Mouse (Mus musculus) left cerebral cortex, adult 8-10 months (tissue): ENCODE measurements around the gene Pcsk4. TPM values are rescaled to one million over a fixed set of nuclear protein-coding genes. Genes with fewer than 3 reads are reported as not detected.

Source experiments
- DNase-seq, 2 experiments: peaks; one replicate each; pipeline ENCODE4 v3.0.0; 2022; ENCODE audit warnings: low spot score in 2 of 2
- total RNA-seq, 4 experiments: library from RNA; stranded (reverse); gene quantifications; 2 replicates each; pipeline ENCODE4 v1.2.4; 2022

Pcsk4 gene
- total RNA-seq, 4 experiments from 2014 or later, result 6.7 to 10.2 (median 8.3) TPM

DNA sequence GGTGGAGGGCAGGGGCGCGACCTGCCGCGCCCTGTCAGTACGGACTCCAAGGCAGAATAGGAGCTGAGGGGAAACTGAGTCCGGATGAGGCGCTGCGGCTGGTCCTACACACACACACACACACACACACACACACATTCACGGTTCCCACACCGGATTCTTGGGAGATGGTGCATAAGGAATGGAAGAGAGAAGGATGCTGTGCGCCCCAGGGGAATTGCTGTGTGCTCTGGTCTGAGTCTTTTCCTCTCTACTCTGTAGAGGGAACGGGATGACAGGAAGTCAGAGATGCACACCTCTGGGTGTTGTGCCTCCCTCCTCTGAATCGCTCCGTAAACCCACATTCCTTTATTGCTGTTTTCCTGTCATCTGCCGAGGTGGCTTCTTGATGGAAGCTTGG is 30.0 kb downstream of the Pcsk4 start:
- no peak for DNase-seq

GRCm38 (mm10) chr10:80298571-80299281 is 30.6 kb downstream of the Pcsk4 start:
- DNase-seq, result peak; percentile 75 to 88

DNA sequence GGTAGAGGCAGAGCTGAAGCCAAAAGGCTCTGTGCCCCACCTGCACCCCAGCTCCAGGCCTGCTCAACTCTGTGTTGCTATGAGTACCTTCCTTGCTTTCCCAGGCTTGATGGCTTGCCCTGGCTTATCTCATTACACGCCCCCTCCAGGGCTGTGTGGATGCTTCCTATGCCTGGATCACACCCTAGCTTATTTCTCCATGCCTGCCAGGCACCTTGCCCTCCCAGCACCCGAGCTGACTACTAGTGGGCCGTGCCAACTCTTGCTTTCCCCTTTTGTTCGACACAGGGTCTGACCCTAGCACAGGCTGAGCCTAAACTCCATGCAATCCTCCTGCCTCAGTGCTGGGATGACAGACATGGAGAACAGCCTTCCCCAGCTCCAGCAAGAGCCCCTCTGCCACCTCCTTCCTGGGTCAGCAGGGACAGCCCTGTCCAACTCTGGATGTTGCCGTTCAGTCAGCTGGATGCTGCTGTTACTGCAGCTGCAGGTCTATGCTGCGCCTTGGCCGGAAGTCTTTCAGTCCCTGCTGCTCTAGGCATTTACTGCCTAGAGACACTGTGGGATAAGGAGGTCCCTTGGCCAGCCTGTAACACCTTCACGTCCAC is 31.7 kb downstream of the Pcsk4 start:
- no peak for DNase-seq

DNA sequence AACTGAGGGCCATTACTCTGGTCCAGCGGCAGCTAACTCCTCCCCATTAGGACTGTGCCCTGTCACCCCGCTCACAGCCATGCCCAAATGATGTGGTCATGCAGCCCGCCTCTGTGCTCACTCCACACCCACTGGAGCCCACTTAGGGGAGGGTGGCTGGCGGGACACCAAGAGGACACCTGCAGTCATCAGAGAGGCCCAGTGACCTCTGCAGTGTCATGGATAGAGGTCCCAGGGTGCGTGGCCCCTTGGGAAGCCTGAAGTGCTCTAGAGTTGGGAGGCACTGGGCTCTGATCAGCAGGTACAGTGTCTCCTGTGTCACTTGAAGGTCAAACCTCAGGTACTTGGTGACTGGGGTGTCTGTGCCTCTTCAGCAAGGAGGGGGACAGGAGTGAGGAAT is 32.5 kb downstream of the Pcsk4 start:
- no peak for DNase-seq

GRCm38 (mm10) chr10:80295618-80296425 is 33.5 kb downstream of the Pcsk4 start, which contains the start of gene Apc2:
Gene Apc2 (plus strand): TSS chr10:80295977.
- peak; percentile 71 for DNase-seq

GRCm38 (mm10) chr10:80294788-80295303 is 34.5 kb downstream of the Pcsk4 start:
- DNase-seq, result no peak

- no peak for DNase-seq
These were observed 35.0 kb downstream of the Pcsk4 start for GRCm38 (mm10) chr10:80294311-80294710.

GRCm38 (mm10) chr10:80293325-80293724 is 36.0 kb downstream of the Pcsk4 start:
- DNase-seq, result no peak

DNA sequence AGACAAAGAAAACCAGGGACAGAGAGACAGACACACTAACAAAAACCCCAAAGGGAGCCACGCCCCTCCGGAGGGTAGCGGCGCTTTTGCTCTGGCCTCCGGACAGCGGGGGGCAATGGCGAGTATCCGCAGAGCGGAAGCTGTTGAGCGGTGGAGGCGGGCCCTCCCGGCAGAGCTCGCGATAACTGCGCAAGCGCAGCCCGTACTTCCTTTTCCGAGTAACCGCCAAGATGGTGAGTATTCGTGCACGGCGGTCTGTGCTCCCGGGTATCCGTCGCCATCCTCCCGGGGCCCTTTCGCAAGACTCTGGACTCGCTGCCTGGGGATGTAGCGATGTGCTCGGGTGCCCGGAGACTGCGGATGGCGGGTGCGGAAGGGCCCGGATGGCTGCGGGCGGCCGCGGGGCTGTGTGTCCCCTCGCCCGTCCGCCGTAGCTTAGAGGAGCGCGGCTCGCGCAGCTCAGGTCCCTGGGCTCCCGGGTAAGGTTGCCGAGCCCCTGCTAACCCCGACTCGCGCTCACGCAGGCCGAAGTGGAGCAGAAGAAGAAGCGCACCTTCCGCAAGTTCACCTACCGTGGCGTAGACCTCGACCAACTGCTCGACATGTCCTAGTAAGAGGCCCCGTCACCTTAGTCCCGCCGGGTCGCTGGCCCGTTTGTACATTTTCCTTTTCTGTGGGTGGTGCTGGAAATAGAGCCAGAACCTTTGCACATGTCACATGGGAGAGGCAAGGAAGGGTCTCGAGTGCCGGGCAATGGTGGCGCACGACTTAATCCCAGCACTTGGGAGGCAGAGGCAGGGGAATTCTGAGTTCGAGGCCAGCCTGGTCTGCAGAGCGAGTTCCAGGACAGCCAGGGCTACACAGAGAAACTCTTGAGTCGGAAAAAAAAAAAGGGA is 36.8 kb downstream of the Pcsk4 start, which contains the start of gene Rps15:
TSS of gene Rps15 (plus strand) at position 203 of the 896 bp plus-strand sequence.
- peak; percentile 81 to 91 for DNase-seq

GRCm38 (mm10) chr10:80288657-80289056 is 40.6 kb downstream of the Pcsk4 start:
- DNase-seq, result no peak

DNA sequence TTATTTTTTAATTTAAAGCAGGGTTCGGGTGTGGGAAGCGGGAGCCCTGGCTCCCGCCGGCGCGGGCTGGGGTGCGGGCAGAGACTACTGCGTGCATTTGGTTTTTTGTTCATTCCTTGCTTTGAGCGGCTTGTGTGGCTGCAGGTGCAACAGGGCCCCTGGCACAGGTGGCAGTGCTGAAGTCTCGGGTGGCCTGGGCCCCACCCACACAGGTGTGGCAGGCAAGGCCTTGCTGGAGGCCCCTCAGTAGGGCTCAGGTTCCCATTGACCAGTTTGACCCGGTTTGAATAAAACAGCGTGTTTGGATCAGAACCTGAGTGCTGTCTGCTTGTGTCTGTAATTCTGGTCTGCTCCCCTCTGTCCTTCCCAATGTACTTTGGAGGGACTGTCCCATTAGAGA is 41.2 kb downstream of the Pcsk4 start:
- no peak for DNase-seq

DNA sequence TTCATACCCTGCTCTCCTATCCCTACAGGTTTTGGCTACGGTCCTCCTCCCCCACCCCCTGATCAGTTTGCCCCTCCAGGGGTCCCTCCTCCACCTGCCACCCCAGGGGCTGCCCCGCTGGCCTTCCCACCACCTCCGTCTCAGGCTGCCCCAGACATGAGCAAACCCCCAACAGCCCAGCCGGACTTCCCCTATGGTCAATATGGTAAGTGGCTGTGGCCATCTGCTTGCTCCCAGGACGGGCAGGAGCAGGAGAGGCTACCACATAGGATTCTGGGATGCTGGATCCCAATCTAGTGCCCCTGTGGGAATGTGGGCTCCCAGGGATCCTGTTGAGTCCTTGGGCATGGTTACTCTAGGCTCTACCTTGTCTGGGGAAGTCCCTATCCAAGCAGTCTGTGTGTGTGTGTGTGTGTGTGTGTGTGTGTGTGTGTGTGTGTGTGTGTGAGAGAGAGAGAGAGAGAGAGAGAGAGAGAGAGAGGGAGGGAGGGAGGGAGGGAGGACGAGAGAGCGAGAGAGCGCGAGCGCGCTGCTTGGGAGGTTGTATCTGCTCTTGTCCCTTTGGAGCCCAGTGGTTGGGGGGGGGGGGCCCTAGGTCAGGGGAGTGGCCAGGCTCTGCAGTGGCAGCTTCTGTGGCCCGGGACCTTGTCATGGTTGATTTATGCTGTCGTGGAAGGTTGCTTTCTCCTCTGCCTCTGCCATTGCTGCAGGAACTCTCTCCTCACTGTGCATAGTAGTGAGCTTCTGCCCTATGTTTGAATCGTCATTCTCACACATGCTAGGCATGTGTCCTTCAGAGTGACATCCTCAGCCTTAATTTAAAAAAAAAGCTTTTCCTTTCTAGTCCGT is 43.9 kb downstream of the Pcsk4 start:
- DNase-seq, result no peak

GRCm38 (mm10) chr10:80282481-80283441 is 46.5 kb downstream of the Pcsk4 start:
- no peak for DNase-seq

- DNase-seq, result no peak
These were observed 47.4 kb downstream of the Pcsk4 start for GRCm38 (mm10) chr10:80281921-80282371.

DNA sequence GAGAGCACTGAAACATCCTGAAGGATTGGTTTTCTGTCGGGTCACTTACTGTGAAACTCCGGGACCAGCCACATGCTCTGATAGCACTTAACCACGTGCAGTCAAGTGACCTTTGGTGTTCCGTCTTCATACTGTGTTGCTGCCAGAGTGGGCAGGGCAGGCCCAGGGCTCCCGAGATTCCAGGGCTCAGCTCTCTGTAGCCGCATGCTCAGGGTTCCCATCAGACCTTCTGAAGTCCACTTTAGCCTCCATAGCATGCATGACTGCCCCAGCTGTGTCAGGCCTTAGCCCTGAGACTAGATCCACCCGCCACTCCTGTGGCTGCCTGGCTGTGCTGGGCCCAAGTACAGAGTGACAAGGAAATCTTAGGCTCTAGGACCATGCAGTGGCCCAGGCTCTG is 48.0 kb downstream of the Pcsk4 start:
- DNase-seq, result no peak

DNA sequence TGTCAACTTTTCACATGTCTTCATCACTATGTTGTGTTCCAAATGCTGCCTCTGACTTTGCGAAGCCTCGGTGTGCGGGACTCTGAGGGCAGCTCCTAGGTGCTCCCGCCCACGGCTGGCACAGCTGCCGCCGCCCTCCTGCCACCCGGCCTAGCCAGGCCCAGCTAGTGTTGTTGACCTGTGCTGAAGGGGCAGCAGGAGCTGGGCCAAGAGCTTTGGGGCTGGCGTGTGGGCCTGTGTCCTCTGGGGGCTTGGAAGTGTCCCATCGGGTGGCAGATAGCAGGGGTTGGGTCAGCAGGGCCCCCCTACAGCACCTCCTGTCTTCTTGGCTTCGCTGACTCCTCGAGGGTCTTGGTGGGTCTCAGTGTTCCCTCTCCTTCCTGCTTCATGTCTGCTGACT is 50.0 kb downstream of the Pcsk4 start:
- DNase-seq, result no peak

DNA sequence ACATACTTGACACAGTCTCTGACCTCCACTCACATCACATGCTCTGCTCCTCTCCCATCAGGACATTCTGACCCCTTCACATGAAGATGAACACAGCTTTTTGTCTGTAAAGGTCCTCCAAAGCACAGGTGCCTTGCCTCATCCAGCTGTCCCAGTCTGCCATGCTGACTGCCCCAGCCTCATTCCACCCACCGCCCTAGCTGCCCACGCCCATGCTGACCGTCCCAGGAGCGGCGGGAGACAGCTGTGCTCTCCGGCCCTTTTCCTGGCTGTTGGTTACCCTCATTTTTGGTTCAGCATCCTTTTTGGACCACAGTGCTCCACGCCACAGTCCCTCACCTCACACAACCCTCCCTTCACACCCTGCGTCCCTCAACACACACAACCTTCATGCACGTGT is 50.9 kb downstream of the Pcsk4 start:
- no peak for DNase-seq

DNA sequence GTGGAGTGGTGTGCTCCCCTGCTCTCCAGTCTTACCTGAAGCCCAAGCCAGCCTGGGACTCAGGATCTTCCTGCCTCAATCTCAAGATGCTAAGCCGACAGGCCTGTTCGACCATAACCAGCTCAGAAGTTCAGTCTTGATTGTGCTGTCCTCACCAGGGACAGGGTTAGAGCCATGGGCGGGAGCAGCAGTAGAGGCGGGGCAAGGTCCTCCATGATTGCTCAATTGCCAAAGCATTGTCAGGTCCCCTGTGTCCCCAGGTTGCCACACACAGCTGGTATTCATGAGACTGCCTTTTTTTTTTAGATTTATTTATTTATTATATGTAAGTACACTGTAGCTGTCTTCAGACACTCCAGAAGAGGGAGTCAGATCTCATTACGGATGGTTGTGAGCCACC is 53.1 kb downstream of the Pcsk4 start:
- DNase-seq, result no peak

GRCm38 (mm10) chr10:80273847-80274246 is 55.5 kb downstream of the Pcsk4 start:
- DNase-seq, result no peak
